Mouse (Mus musculus) embryonic facial prominence, embryonic 15.5 days (tissue): Measurements from ENCODE around the gene Grin2a. TPM values are rescaled to one million over a fixed set of nuclear protein-coding genes. Genes with fewer than 3 reads are reported as not detected.

Experiments
- ATAC-seq: fragments of 200-750 bp; cut with Nextera tagmentation; 2 replicates; pipeline ENCODE4 v1.8.0; 2017; ENCODE audit warnings: low read depth, moderate TSS enrichment; ENCODE audit not compliant: insufficient number of reproducible peaks, low FRiP score, low TSS enrichment
- H3K27ac ChIP-seq: fragments of 300-500 bp; sonication (generic); replicated peaks from 2 replicates; pipeline ENCODE4 v1.5.1; 2015; ENCODE audit warnings: mild to moderate bottlenecking, inconsistent platforms
- H3K27me3 ChIP-seq: fragments of 300-500 bp; sonication (generic); 2 replicates; pipeline ENCODE4 v1.6.1; 2015; ENCODE audit warnings: inconsistent platforms
- H3K36me3 ChIP-seq: fragments of 300-500 bp; sonication (generic); 2 replicates; pipeline ENCODE4 v1.6.1; 2015; ENCODE audit warnings: mild to moderate bottlenecking, inconsistent platforms
- H3K4me1 ChIP-seq: fragments of 300-500 bp; sonication (generic); 2 replicates; pipeline ENCODE4 v1.6.1; 2015; ENCODE audit warnings: inconsistent platforms
- H3K4me2 ChIP-seq: fragments of 300-500 bp; sonication (generic); replicated peaks from 2 replicates; pipeline ENCODE4 v1.6.1; 2015; ENCODE audit warnings: mild to moderate bottlenecking, inconsistent platforms
- H3K4me3 ChIP-seq: fragments of 300-500 bp; sonication (generic); replicated peaks from 2 replicates; pipeline ENCODE4 v1.5.1; 2015; ENCODE audit warnings: mild to moderate bottlenecking, inconsistent platforms
- H3K9ac ChIP-seq: fragments of 300-500 bp; sonication (generic); 2 replicates; pipeline ENCODE4 v1.6.1; 2015; ENCODE audit warnings: inconsistent platforms
- H3K9me3 ChIP-seq: fragments of 300-500 bp; sonication (generic); replicated peaks from 2 replicates; pipeline ENCODE4 v1.6.1; 2016; ENCODE audit warnings: inconsistent platforms
- WGBS: fragments of 180-500 bp; shearing (Covaris S2); methylation state at CpG from one replicate; pipeline ENCODE4 v1.1.7; 2015; 5-methylcytosine and 5-hydroxymethylcytosine counted together
- polyA plus RNA-seq: library from polyadenylated mRNA; unstranded; fragments of >200 nt; fragmentation: Nextera tagmentation; extraction: Ambion mirVana; gene quantifications from 2 replicates; pipeline ENCODE4 v1.2.1, GENCODE M21; 2015

The Grin2a gene
- polyA plus RNA-seq, 1 experiment from 2014 or later: 1.7 TPM

- H3K27me3 ChIP-seq: no peaks in the 10 kb centered on the region
- H3K4me2 ChIP-seq: no peak overlapping the region
Observed at GRCm38 (mm10) chr16:9902680-9903463, 92.5 kb downstream of the Grin2a start.

GRCm38 (mm10) chr16:9901433-9901832 lies 93.9 kb downstream of the Grin2a start:
- H3K27me3 ChIP-seq: no peaks in the 10 kb centered on the region
- no peak overlapping the region for H3K4me3 ChIP-seq
- H3K9me3 ChIP-seq: no peaks in the 10 kb centered on the region
- WGBS: 14% methylated on average over 1 of the region's 1 CpGs
- H3K4me2 ChIP-seq: no peak overlapping the region
- no peak overlapping the region for H3K9ac ChIP-seq
- no peak for ATAC-seq
- no peaks in the 10 kb centered on the region for H3K4me1 ChIP-seq
- no peak overlapping the region for H3K27ac ChIP-seq
- no peaks in the 10 kb centered on the region for H3K36me3 ChIP-seq

More at GRCm38 (mm10) chr16:9902680-9903463, 92.5 kb downstream of the Grin2a start:
- no peak overlapping the region for H3K27ac ChIP-seq
- H3K9me3 ChIP-seq: no peaks in the 10 kb centered on the region
- H3K4me1 ChIP-seq: no peaks in the 10 kb centered on the region
- no peak overlapping the region for H3K4me3 ChIP-seq
- no peak overlapping the region for H3K9ac ChIP-seq
- 64% methylated on average over 5 of the region's 5 CpGs for WGBS
- H3K36me3 ChIP-seq: no peaks in the 10 kb centered on the region
- no peak for ATAC-seq

GRCm38 (mm10) chr16:9900996-9901395 lies 94.4 kb downstream of the Grin2a start:
- H3K4me2 ChIP-seq: no peak overlapping the region
- 76% methylated on average over 3 of the region's 3 CpGs for whole genome bisulfite sequencing
- no peaks in the 10 kb centered on the region for H3K27me3 ChIP-seq
- no peak overlapping the region for H3K4me3 ChIP-seq
- no peaks in the 10 kb centered on the region for H3K4me1 ChIP-seq
- H3K9ac ChIP-seq: no peak overlapping the region
- H3K9me3 ChIP-seq: no peaks in the 10 kb centered on the region
- no peak for ATAC-seq
- H3K36me3 ChIP-seq: no peaks in the 10 kb centered on the region
- no peak overlapping the region for H3K27ac ChIP-seq

- ATAC-seq: no peak
- Histone ChIP-seq H3K9ac (no peak overlapping the region), H3K4me1 (no peaks in the 10 kb centered on the region), H3K9me3 (no peaks in the 10 kb centered on the region), H3K36me3 (no peaks in the 10 kb centered on the region), H3K27me3 (no peaks in the 10 kb centered on the region), H3K27ac (no peak overlapping the region), H3K4me2 (no peak overlapping the region), H3K4me3 (no peak overlapping the region)
- WGBS: 90% methylated on average over 1 of the region's 1 CpGs
Observed at GRCm38 (mm10) chr16:9900196-9900595, 95.2 kb downstream of the Grin2a start.

- 72% methylated on average over 2 of the region's 2 CpGs for WGBS
Observed at GRCm38 (mm10) chr16:9899176-9899575, 96.2 kb downstream of the Grin2a start.

GRCm38 (mm10) chr16:9895581-9895980 lies 99.8 kb downstream of the Grin2a start:
- no peak for ATAC-seq
- Histone ChIP-seq H3K27ac (no peak overlapping the region), H3K4me1 (no peaks in the 10 kb centered on the region), H3K4me3 (no peak overlapping the region), H3K9ac (no peak overlapping the region), H3K36me3 (no peaks in the 10 kb centered on the region), H3K27me3 (no peaks in the 10 kb centered on the region), H3K4me2 (no peak overlapping the region), H3K9me3 (no peaks in the 10 kb centered on the region)
- WGBS: 67% methylated on average over 7 of the region's 7 CpGs

More at GRCm38 (mm10) chr16:9899176-9899575, 96.2 kb downstream of the Grin2a start:
- no peak overlapping the region for H3K9ac ChIP-seq
- no peaks in the 10 kb centered on the region for H3K27me3 ChIP-seq
- no peak overlapping the region for H3K27ac ChIP-seq
- no peak overlapping the region for H3K4me3 ChIP-seq
- no peaks in the 10 kb centered on the region for H3K9me3 ChIP-seq
- ATAC-seq: no peak
- H3K36me3 ChIP-seq: no peaks in the 10 kb centered on the region
- H3K4me1 ChIP-seq: no peaks in the 10 kb centered on the region
- no peak overlapping the region for H3K4me2 ChIP-seq

- Histone ChIP-seq H3K9ac (no peak overlapping the region), H3K36me3 (no peaks in the 10 kb centered on the region), H3K9me3 (no peaks in the 10 kb centered on the region), H3K27me3 (no peaks in the 10 kb centered on the region), H3K4me3 (no peak overlapping the region), H3K4me2 (no peak overlapping the region), H3K4me1 (no peaks in the 10 kb centered on the region), H3K27ac (no peak overlapping the region)
- ATAC-seq: no peak
- WGBS: 64% methylated on average over 4 of the region's 4 CpGs
Observed at GRCm38 (mm10) chr16:9886155-9886554, 109.2 kb downstream of the Grin2a start.

GRCm38 (mm10) chr16:9884141-9884540 lies 111.2 kb downstream of the Grin2a start:
- no peak for ATAC-seq
- Histone ChIP-seq H3K9ac (no peak overlapping the region), H3K4me2 (no peak overlapping the region), H3K9me3 (no peaks in the 10 kb centered on the region), H3K27me3 (no peaks in the 10 kb centered on the region), H3K4me1 (no peaks in the 10 kb centered on the region), H3K36me3 (no peaks in the 10 kb centered on the region), H3K27ac (no peak overlapping the region), H3K4me3 (no peak overlapping the region)
- 88% methylated on average over 2 of the region's 2 CpGs for WGBS

GRCm38 (mm10) chr16:9882420-9882819 lies 112.9 kb downstream of the Grin2a start:
- Histone ChIP-seq H3K4me3 (no peak overlapping the region), H3K4me1 (no peaks in the 10 kb centered on the region), H3K4me2 (no peak overlapping the region), H3K27me3 (no peaks in the 10 kb centered on the region), H3K9me3 (no peaks in the 10 kb centered on the region), H3K27ac (no peak overlapping the region), H3K9ac (no peak overlapping the region), H3K36me3 (no peaks in the 10 kb centered on the region)
- 78% methylated on average over 4 of the region's 4 CpGs for WGBS
- no peak for ATAC-seq

- H3K4me2 ChIP-seq: no peak overlapping the region
- no peak for ATAC-seq
- no peaks in the 10 kb centered on the region for H3K4me1 ChIP-seq
- no peak overlapping the region for H3K9ac ChIP-seq
- H3K36me3 ChIP-seq: no peaks in the 10 kb centered on the region
- H3K27ac ChIP-seq: no peak overlapping the region
- H3K27me3 ChIP-seq: no peaks in the 10 kb centered on the region
- H3K9me3 ChIP-seq: no peaks in the 10 kb centered on the region
- 53% methylated on average over 4 of the region's 4 CpGs for WGBS
- no peak overlapping the region for H3K4me3 ChIP-seq
Observed at GRCm38 (mm10) chr16:9873001-9873400, 122.4 kb downstream of the Grin2a start.

- WGBS: 72% methylated on average over 3 of the region's 3 CpGs
- no peak for ATAC-seq
Observed at GRCm38 (mm10) chr16:9865710-9866109, 129.7 kb downstream of the Grin2a start.

GRCm38 (mm10) chr16:9865039-9865438 lies 130.3 kb downstream of the Grin2a start:
- 66% methylated on average over 4 of the region's 4 CpGs for WGBS

More at GRCm38 (mm10) chr16:9865710-9866109, 129.7 kb downstream of the Grin2a start:
- Histone ChIP-seq H3K4me2 (no peak overlapping the region), H3K4me3 (no peak overlapping the region), H3K4me1 (no peaks in the 10 kb centered on the region), H3K27ac (no peak overlapping the region), H3K9ac (no peak overlapping the region), H3K36me3 (no peaks in the 10 kb centered on the region), H3K9me3 (no peaks in the 10 kb centered on the region), H3K27me3 (no peaks in the 10 kb centered on the region)

More at GRCm38 (mm10) chr16:9865039-9865438, 130.3 kb downstream of the Grin2a start:
- Histone ChIP-seq H3K4me3 (no peak overlapping the region), H3K9me3 (no peaks in the 10 kb centered on the region), H3K4me2 (no peak overlapping the region), H3K27me3 (no peaks in the 10 kb centered on the region), H3K9ac (no peak overlapping the region), H3K27ac (no peak overlapping the region), H3K4me1 (no peaks in the 10 kb centered on the region), H3K36me3 (no peaks in the 10 kb centered on the region)
- no peak for ATAC-seq
